Mouse (Mus musculus): ENCODE results near the gene Urah. TPM values are rescaled to one million over a fixed set of nuclear protein-coding genes. Genes with fewer than 3 reads are reported as not detected.

The Urah gene
- polyA plus RNA-seq (2015; fragmentation: Nextera tagmentation; extraction: Ambion mirVana), result 0.24 and 0.90 TPM in 2 replicates

- WGBS, result 42% methylated on average over 20 of the region's 20 CpGs
- no peaks in the 10 kb centered on the region for H3K4me1 ChIP-seq
These were observed at the start of gene Urah for GRCm38 (mm10) chr7:140834968-140835757. TSS of gene Urah (plus strand) at chr7:140835018.

GRCm38 (mm10) chr7:140787406-140788052, 47.3 kb upstream of the Urah start, which contains the start of gene Syce1:
TSS of gene Syce1 (minus strand) at chr7:140787852.
- 68% methylated on average over 33 of the region's 33 CpGs for WGBS
- no peak within 1 kb of the TSS for H3K27ac ChIP-seq (replicated peaks)
- no peaks in the 10 kb centered on the region for H3K9me3 ChIP-seq
- peak; percentile 25; the same call in 1 of the 2 replicates for ATAC-seq (ENCODE audit: extremely low read depth, insufficient number of reproducible peaks, low FRiP score, low TSS enrichment)
- no peak within 1 kb of the TSS for H3K4me3 ChIP-seq
- H3K4me2 ChIP-seq, result no peak within 1 kb of the TSS
- no peaks in the 10 kb centered on the region for H3K36me3 ChIP-seq
- H3K9ac ChIP-seq, result no peak within 1 kb of the TSS
- H3K4me1 ChIP-seq, result no peaks in the 10 kb centered on the region
- no peaks in the 10 kb centered on the region for H3K27me3 ChIP-seq (replicated peaks)

More at GRCm38 (mm10) chr7:140834968-140835757, at the start of gene Urah:
- Histone ChIP-seq H3K4me3 (no peak within 1 kb of the TSS), H3K4me2 (no peak within 1 kb of the TSS), H3K9me3 (no peaks in the 10 kb centered on the region), H3K9ac (no peak within 1 kb of the TSS), H3K36me3 (no peaks in the 10 kb centered on the region), H3K27ac (replicated peaks) (no peak within 1 kb of the TSS), H3K27me3 (replicated peaks) (peaks cover 68% of the 10 kb centered on the region)
- no peak for ATAC-seq (ENCODE audit: extremely low read depth, insufficient number of reproducible peaks, low FRiP score, low TSS enrichment)

GRCm38 (mm10) chr7:140788053-140788435, 46.8 kb upstream of the Urah start:
- 78% methylated on average over 7 of the region's 7 CpGs for WGBS
- H3K36me3 ChIP-seq, result no peaks in the 10 kb centered on the region
- no peak overlapping the region for H3K4me2 ChIP-seq
- no peak overlapping the region for H3K9ac ChIP-seq
- no peak overlapping the region for H3K4me3 ChIP-seq
- no peaks in the 10 kb centered on the region for H3K4me1 ChIP-seq
- no peak overlapping the region for H3K27ac ChIP-seq (replicated peaks)
- ATAC-seq (ENCODE audit: extremely low read depth, insufficient number of reproducible peaks, low FRiP score, low TSS enrichment), result no peak
- no peaks in the 10 kb centered on the region for H3K27me3 ChIP-seq (replicated peaks)
- H3K9me3 ChIP-seq, result no peaks in the 10 kb centered on the region

- no peak for ATAC-seq (ENCODE audit: extremely low read depth, insufficient number of reproducible peaks, low FRiP score, low TSS enrichment)
- H3K4me2 ChIP-seq, result no peak overlapping the region
- no peaks in the 10 kb centered on the region for H3K4me1 ChIP-seq
- H3K27me3 ChIP-seq (replicated peaks), result no peaks in the 10 kb centered on the region
- H3K36me3 ChIP-seq, result no peaks in the 10 kb centered on the region
- no peak overlapping the region for H3K9ac ChIP-seq
- WGBS, result 55% methylated on average over 4 of the region's 4 CpGs
- no peaks in the 10 kb centered on the region for H3K9me3 ChIP-seq
- no peak overlapping the region for H3K27ac ChIP-seq (replicated peaks)
- no peak overlapping the region for H3K4me3 ChIP-seq
These were observed 41.3 kb upstream of the Urah start for GRCm38 (mm10) chr7:140793541-140793940.

GRCm38 (mm10) chr7:140797619-140798018, 37.2 kb upstream of the Urah start:
- no peak overlapping the region for H3K9ac ChIP-seq
- H3K36me3 ChIP-seq, result no peaks in the 10 kb centered on the region
- no peaks in the 10 kb centered on the region for H3K9me3 ChIP-seq
- H3K27me3 ChIP-seq (replicated peaks), result no peaks in the 10 kb centered on the region
- no peaks in the 10 kb centered on the region for H3K4me1 ChIP-seq
- H3K4me3 ChIP-seq, result no peak overlapping the region
- no peak overlapping the region for H3K4me2 ChIP-seq
- no peak overlapping the region for H3K27ac ChIP-seq (replicated peaks)
- 65% methylated on average over 3 of the region's 3 CpGs for WGBS
- ATAC-seq (ENCODE audit: extremely low read depth, insufficient number of reproducible peaks, low FRiP score, low TSS enrichment), result no peak

- Histone ChIP-seq H3K4me1 (no peaks in the 10 kb centered on the region), H3K9ac (no peak overlapping the region), H3K27me3 (replicated peaks) (no peaks in the 10 kb centered on the region), H3K27ac (replicated peaks) (no peak overlapping the region), H3K9me3 (no peaks in the 10 kb centered on the region), H3K36me3 (no peaks in the 10 kb centered on the region), H3K4me3 (no peak overlapping the region), H3K4me2 (no peak overlapping the region)
- WGBS, result 54% methylated on average over 2 of the region's 2 CpGs
- ATAC-seq (ENCODE audit: extremely low read depth, insufficient number of reproducible peaks, low FRiP score, low TSS enrichment), result no peak
These were observed 36.6 kb upstream of the Urah start for GRCm38 (mm10) chr7:140798212-140798611.

GRCm38 (mm10) chr7:140802629-140803028, 32.2 kb upstream of the Urah start:
- no peak overlapping the region for H3K4me3 ChIP-seq
- H3K4me2 ChIP-seq, result no peak overlapping the region
- ATAC-seq (ENCODE audit: extremely low read depth, insufficient number of reproducible peaks, low FRiP score, low TSS enrichment), result no peak
- no peak overlapping the region for H3K9ac ChIP-seq
- H3K9me3 ChIP-seq, result no peaks in the 10 kb centered on the region
- H3K27ac ChIP-seq (replicated peaks), result no peak overlapping the region
- H3K4me1 ChIP-seq, result no peaks in the 10 kb centered on the region
- 63% methylated on average over 6 of the region's 6 CpGs for WGBS
- H3K36me3 ChIP-seq, result no peaks in the 10 kb centered on the region
- no peaks in the 10 kb centered on the region for H3K27me3 ChIP-seq (replicated peaks)

GRCm38 (mm10) chr7:140805704-140806103, 29.1 kb upstream of the Urah start:
- no peaks in the 10 kb centered on the region for H3K4me1 ChIP-seq
- no peaks in the 10 kb centered on the region for H3K9me3 ChIP-seq
- no peak overlapping the region for H3K27ac ChIP-seq (replicated peaks)
- no peak for ATAC-seq (ENCODE audit: extremely low read depth, insufficient number of reproducible peaks, low FRiP score, low TSS enrichment)
- H3K36me3 ChIP-seq, result 0 out of 2 replicates have a peak, but pooled peaks cover 3% of the 10 kb centered on the region
- H3K9ac ChIP-seq, result no peak overlapping the region
- no peak overlapping the region for H3K4me2 ChIP-seq
- 10% methylated on average over 1 of the region's 1 CpGs for WGBS
- H3K27me3 ChIP-seq (replicated peaks), result no peaks in the 10 kb centered on the region
- H3K4me3 ChIP-seq, result no peak overlapping the region

- no peak for ATAC-seq (ENCODE audit: extremely low read depth, insufficient number of reproducible peaks, low FRiP score, low TSS enrichment)
- Histone ChIP-seq H3K4me1 (no peaks in the 10 kb centered on the region), H3K36me3 (peaks cover 27% of the 10 kb centered on the region), H3K9ac (no peak overlapping the region), H3K9me3 (no peaks in the 10 kb centered on the region), H3K27me3 (replicated peaks) (no peaks in the 10 kb centered on the region), H3K27ac (replicated peaks) (no peak overlapping the region), H3K4me3 (no peak overlapping the region), H3K4me2 (no peak overlapping the region)
- WGBS, result 80% methylated on average over 6 of the region's 6 CpGs
These were observed 24.3 kb upstream of the Urah start for GRCm38 (mm10) chr7:140810496-140810895.

- Histone ChIP-seq H3K4me2 (no peak overlapping the region), H3K9me3 (no peaks in the 10 kb centered on the region), H3K9ac (no peak overlapping the region), H3K4me3 (no peak overlapping the region), H3K27me3 (replicated peaks) (no peaks in the 10 kb centered on the region), H3K4me1 (no peaks in the 10 kb centered on the region), H3K27ac (replicated peaks) (no peak overlapping the region), H3K36me3 (peaks cover 27% of the 10 kb centered on the region)
- no peak for ATAC-seq (ENCODE audit: extremely low read depth, insufficient number of reproducible peaks, low FRiP score, low TSS enrichment)
- WGBS, result 84% methylated on average over 13 of the region's 13 CpGs
These were observed 23.1 kb upstream of the Urah start for GRCm38 (mm10) chr7:140811714-140812113.

- WGBS, result 83% methylated on average over 12 of the region's 12 CpGs
- H3K4me2 ChIP-seq, result no peak overlapping the region
- H3K4me3 ChIP-seq, result no peak overlapping the region
- H3K36me3 ChIP-seq, result peaks cover 27% of the 10 kb centered on the region
- ATAC-seq (ENCODE audit: extremely low read depth, insufficient number of reproducible peaks, low FRiP score, low TSS enrichment), result no peak
- no peak overlapping the region for H3K27ac ChIP-seq (replicated peaks)
- no peaks in the 10 kb centered on the region for H3K9me3 ChIP-seq
- no peaks in the 10 kb centered on the region for H3K4me1 ChIP-seq
- H3K9ac ChIP-seq, result no peak overlapping the region
- no peaks in the 10 kb centered on the region for H3K27me3 ChIP-seq (replicated peaks)
These were observed 22.0 kb upstream of the Urah start for GRCm38 (mm10) chr7:140812850-140813249.

All from heart, embryonic 13.5 days (tissue).